Mouse (Mus musculus): ENCODE measurements at regions not wholly inside any gene's neighbourhood (a gene's known extent, or its start where the extent isn't known, plus 50 kb on each side); places are given as distances from the start of the nearest gene placed in this dataset.

DNA sequence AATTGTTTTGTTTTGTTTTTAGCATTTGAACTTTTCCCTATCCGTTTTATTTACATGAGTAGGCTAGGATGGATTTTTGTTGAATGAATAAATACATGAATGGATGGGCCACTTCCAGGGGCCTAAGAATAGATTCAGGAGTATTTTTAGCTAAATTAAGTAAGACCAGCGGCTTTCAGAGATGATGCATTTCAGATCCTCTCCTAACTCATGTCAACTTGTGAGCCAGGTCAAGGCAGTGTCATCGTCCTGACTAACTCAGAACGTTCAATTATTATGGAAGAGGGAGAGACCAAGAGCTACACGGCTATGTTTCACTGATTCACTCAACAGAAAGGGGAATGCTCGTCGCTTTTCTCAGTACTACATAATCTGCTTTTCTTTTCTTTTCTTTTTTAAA is 75.5 kb upstream of the Tsc22d2 start (continued):
- TF ChIP-seq KAT2A (conservative IDR thresholded peaks at IDR 0.05; ENCODE audit: low read depth, low read length) = no peak

- TF ChIP-seq EP300 (IDR thresholded peaks at IDR 0.05; ENCODE audit: low read depth in 1 of 2, low read length in 2 of 2) (no peak), RCOR1 (IDR thresholded peaks at IDR 0.05; ENCODE audit: low read depth, low read length) (no peak), TAL1 (IDR thresholded peaks at IDR 0.05; ENCODE audit: low read length) (no peak), SMC3 (IDR thresholded peaks at IDR 0.05; ENCODE audit: low read depth, low read length) (no peak), CHD1 (IDR thresholded peaks at IDR 0.05; ENCODE audit: low read depth, low read length) (no peak), POLR2A (IDR thresholded peaks at IDR 0.05; ENCODE audit: control insufficient read depth in 1 of 2, insufficient read depth in 1 of 2, low read depth in 1 of 2, low read length in 2 of 2, poor library complexity in 1 of 2) (no peak), KAT2A (conservative IDR thresholded peaks at IDR 0.05; ENCODE audit: low read depth, low read length) (no peak), USF2 (IDR thresholded peaks at IDR 0.05; ENCODE audit: borderline replicate concordance in 1 of 2, insufficient read depth in 1 of 2, low read depth in 1 of 2, low read length in 2 of 2) (no peak), HCFC1 (IDR thresholded peaks at IDR 0.05; ENCODE audit: low read depth, low read length) (no peak), TBP (IDR thresholded peaks at IDR 0.05; ENCODE audit: low read depth, low read length) (no peak), CTCF (IDR thresholded peaks at IDR 0.05 in 2 of 3, conservative IDR thresholded peaks at IDR 0.05 in 1 of 3; ENCODE audit: control insufficient read depth in 1 of 3, insufficient read depth in 1 of 3, low read depth in 2 of 3, low read length in 3 of 3, poor library complexity in 1 of 3, severe bottlenecking in 1 of 3) (no peak), ZMIZ1 (IDR thresholded peaks at IDR 0.05; ENCODE audit: low read depth, low read length) (no peak), MYC (IDR thresholded peaks at IDR 0.05; ENCODE audit: low read depth, low read length) (no peak)
These were observed 72.4 kb upstream of the Tsc22d2 start for GRCm38 (mm10) chr3:58342096-58342495.

DNA sequence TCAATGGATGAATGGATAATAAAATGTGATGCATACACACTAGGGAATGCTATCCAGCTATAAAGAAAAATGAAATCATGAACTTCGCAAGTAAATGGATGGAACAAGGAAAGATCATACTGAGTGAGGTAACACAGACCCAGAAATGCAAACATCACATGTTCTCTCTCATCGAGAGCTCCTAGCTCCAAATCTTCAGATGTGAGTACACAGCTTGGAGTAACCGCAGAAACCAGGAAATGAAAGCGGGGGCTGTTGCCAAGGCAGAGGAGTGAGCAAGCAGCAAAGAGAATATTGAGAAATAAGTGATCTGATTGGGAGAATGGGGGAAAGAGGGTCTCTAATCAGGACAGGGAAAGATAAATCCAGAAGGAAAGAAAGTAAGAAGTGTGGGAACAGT is 52.0 kb upstream of the Tsc22d2 start:
- Histone ChIP-seq H3K27ac (ENCODE audit: control insufficient read depth, low read depth, low read length) (no peak overlapping the region), H3K9me3 (replicated peaks; ENCODE audit: insufficient read depth, low read length) (no peaks in the 10 kb centered on the region), H3K79me2 (ENCODE audit: control insufficient read depth, insufficient read depth, low read length, poor library complexity) (no peaks in the 10 kb centered on the region), H3K9ac (ENCODE audit: control insufficient read depth, low read depth, low read length, poor library complexity, severe bottlenecking) (no peak overlapping the region), H3K36me3 (ENCODE audit: control insufficient read depth in 1 of 2, insufficient read depth in 2 of 2, low read length in 2 of 2) (no peaks in the 10 kb centered on the region), H3K4me3 (ENCODE audit: control insufficient read depth in 1 of 2, insufficient read depth in 1 of 2, low read depth in 2 of 2, low read length in 2 of 2) (no peak overlapping the region), H3K27me3 (ENCODE audit: control insufficient read depth in 1 of 2, insufficient read depth in 2 of 2, low read length in 2 of 2) (peaks cover 2 to 9% of the 10 kb centered on the region in 2 experiments), H3K4me1 (ENCODE audit: control insufficient read depth in 1 of 2, insufficient read depth in 2 of 2, low read length in 2 of 2) (0 out of 4 replicates have a peak, but pooled peaks cover 0 to 3% of the 10 kb centered on the region in 2 experiments)
- DNase-seq (ENCODE audit: low read depth, low spot score) = no peak
- TF ChIP-seq MXI1 (IDR thresholded peaks at IDR 0.05; ENCODE audit: low read depth, low read length) (no peak), CHD1 (IDR thresholded peaks at IDR 0.05; ENCODE audit: low read depth, low read length) (no peak), RAD21 (IDR thresholded peaks at IDR 0.05; ENCODE audit: low read depth, low read length) (no peak), MEF2A (IDR thresholded peaks at IDR 0.05; ENCODE audit: extremely low read depth, insufficient replicate concordance, low read depth, low read length, poor library complexity, severe bottlenecking) (no peak), NRF1 (IDR thresholded peaks at IDR 0.05; ENCODE audit: insufficient read depth, low read depth, low read length, poor library complexity, severe bottlenecking) (no peak), POLR2AphosphoS2 (IDR thresholded peaks at IDR 0.05; ENCODE audit: low read length) (no peak), ZNF384 (IDR thresholded peaks at IDR 0.05; ENCODE audit: low read depth, low read length) (no peak), GABPA (IDR thresholded peaks at IDR 0.05; ENCODE audit: low read depth, low read length) (no peak), ETS1 (IDR thresholded peaks at IDR 0.05; ENCODE audit: low read depth, low read length) (no peak), MAX (IDR thresholded peaks at IDR 0.05; ENCODE audit: low read length) (no peak), ELF1 (IDR thresholded peaks at IDR 0.05; ENCODE audit: low read depth, low read length) (no peak), TCF12 (IDR thresholded peaks at IDR 0.05; ENCODE audit: low read depth, low read length) (no peak), TBP (IDR thresholded peaks at IDR 0.05; ENCODE audit: low read depth, low read length) (no peak), ZKSCAN1 (IDR thresholded peaks at IDR 0.05; ENCODE audit: low read depth, low read length) (no peak), RCOR1 (IDR thresholded peaks at IDR 0.05; ENCODE audit: low read depth, low read length) (no peak), TAL1 (IDR thresholded peaks at IDR 0.05; ENCODE audit: low read length) (no peak), CHD2 (IDR thresholded peaks at IDR 0.05; ENCODE audit: low read length) (no peak), SIN3A (IDR thresholded peaks at IDR 0.05; ENCODE audit: low read length) (no peak)

More at GRCm38 (mm10) chr3:58342096-58342495, 72.4 kb upstream of the Tsc22d2 start:
- Histone ChIP-seq H3K27me3 (ENCODE audit: control insufficient read depth in 1 of 2, insufficient read depth in 2 of 2, low read length in 2 of 2) (peaks cover 1 to 3% of the 10 kb centered on the region in 2 experiments; a peak in 3 of 4 replicates), H3K9me3 (replicated peaks; ENCODE audit: insufficient read depth, low read length) (no peaks in the 10 kb centered on the region), H3K9ac (ENCODE audit: control insufficient read depth, low read depth, low read length, poor library complexity, severe bottlenecking) (no peak overlapping the region), H3K36me3 (ENCODE audit: control insufficient read depth in 1 of 2, insufficient read depth in 2 of 2, low read length in 2 of 2) (no peaks in the 10 kb centered on the region), H3K4me3 (ENCODE audit: control insufficient read depth in 1 of 2, insufficient read depth in 1 of 2, low read depth in 2 of 2, low read length in 2 of 2) (no peak overlapping the region), H3K27ac (ENCODE audit: control insufficient read depth, low read depth, low read length) (no peak overlapping the region), H3K4me1 (ENCODE audit: control insufficient read depth in 1 of 2, insufficient read depth in 2 of 2, low read length in 2 of 2) (no peaks in the 10 kb centered on the region), H3K79me2 (ENCODE audit: control insufficient read depth, insufficient read depth, low read length, poor library complexity) (no peaks in the 10 kb centered on the region)
- no peak for DNase-seq (ENCODE audit: low read depth, low spot score)

Measured in MEL (cell line).